Mouse (Mus musculus): ENCODE measurements around the gene Unk. TPM values are rescaled to one million over a fixed set of nuclear protein-coding genes. Genes with fewer than 3 reads are reported as not detected.
A peak's percentile ranks its signal among the peaks of the same experiment; 100 is the strongest.

The Unk gene
- polyA plus RNA-seq, 1 experiment from 2014 or later = 7.4 TPM

DNA sequence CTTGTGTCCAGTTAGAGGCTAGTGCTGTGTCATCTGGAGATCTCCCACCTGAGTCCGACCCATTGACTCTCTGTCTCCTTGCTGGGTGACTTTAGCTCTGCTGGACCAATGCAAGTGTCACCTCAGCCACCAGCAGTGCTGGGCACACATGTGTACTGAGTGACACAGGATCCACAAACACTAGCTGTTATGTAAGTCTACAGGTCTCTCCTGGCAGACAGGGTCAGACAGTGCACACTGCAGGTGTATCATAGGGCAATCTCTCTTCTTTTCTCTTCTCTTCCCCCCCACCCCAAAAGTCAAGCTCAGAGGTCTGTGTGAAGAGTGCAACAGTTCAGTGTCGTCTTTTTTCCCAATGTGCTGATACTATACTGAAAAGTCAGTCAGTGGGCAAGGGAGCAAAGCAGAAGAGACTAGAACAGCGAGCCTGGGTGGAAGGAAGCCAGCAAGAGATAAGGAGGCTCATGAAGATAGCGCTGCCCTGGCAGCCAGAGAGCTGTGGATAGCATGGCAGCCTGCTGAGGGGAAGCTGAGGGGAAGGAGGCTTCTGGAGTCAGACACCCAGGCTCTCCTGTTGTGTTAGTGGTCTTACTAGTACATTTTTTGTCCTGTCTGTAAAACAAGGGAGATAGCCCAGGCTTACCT is 27.2 kb downstream of the Unk start:
- H3K27me3 ChIP-seq (replicated peaks; ENCODE audit: control insufficient read depth, insufficient read depth, low read length) = no peaks in the 10 kb centered on the region
- no peak overlapping the region for H3K27ac ChIP-seq (ENCODE audit: low read depth, low read length)
- H3K4me1 ChIP-seq (replicated peaks; ENCODE audit: control insufficient read depth, insufficient read depth, low read length) = 0 out of 2 replicates have a peak, but pooled peaks cover 4% of the 10 kb centered on the region
- 67% methylated on average over 4 of the region's 4 CpGs for WGBS
- TF ChIP-seq CTCF (IDR thresholded peaks at IDR 0.05; ENCODE audit: low read depth) = no peak
- peaks cover 81% of the 10 kb centered on the region for H3K36me3 ChIP-seq (ENCODE audit: control insufficient read depth, insufficient read depth)
- no peak for ATAC-seq
- H3K9ac ChIP-seq (ENCODE audit: low read depth, low read length) = no peak overlapping the region
- no peaks in the 10 kb centered on the region for H3K9me3 ChIP-seq (ENCODE audit: control insufficient read depth)
- H3K4me3 ChIP-seq (ENCODE audit: low read depth, low read length) = no peak overlapping the region
- H3K4me2 ChIP-seq (replicated peaks; ENCODE audit: low read depth) = no peak overlapping the region

DNA sequence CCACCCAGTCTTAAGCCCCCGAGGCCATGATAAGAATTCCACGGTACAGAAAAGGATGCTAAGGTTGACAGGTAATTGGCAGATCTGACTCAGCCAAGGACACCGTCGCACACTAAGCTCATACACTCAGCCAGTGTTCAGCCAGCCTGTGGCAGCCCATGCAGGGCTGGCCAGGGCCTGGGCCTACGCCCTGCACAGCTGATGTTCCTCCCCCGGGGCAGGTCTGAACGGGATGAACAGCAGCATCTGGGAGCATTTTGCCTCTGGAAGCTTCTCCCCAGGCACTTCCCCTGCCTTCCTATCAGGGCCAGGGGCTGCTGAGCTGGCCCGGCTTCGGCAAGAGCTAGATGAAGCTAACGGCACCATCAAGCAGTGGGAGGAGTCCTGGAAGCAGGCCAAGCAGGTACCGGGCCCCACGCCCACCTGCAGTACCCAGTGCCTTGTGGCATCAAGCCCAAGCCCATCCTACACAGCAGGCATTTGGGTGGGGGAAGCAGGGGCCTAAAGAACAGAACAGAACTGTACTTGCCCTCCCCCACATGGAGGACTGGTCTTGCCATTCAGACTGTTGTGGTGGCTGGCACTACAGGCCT is 28.0 kb downstream of the Unk start:
- ATAC-seq = no peak
- WGBS = 71% methylated on average over 12 of the region's 12 CpGs
- no peak overlapping the region for H3K9ac ChIP-seq (ENCODE audit: low read depth, low read length)
- no peaks in the 10 kb centered on the region for H3K27me3 ChIP-seq (replicated peaks; ENCODE audit: control insufficient read depth, insufficient read depth, low read length)
- no peak overlapping the region; the same call in 1 of the 2 replicates for H3K27ac ChIP-seq (ENCODE audit: low read depth, low read length)
- H3K36me3 ChIP-seq (ENCODE audit: control insufficient read depth, insufficient read depth) = peaks cover 73% of the 10 kb centered on the region
- no peaks in the 10 kb centered on the region for H3K9me3 ChIP-seq (ENCODE audit: control insufficient read depth)
- H3K4me3 ChIP-seq (ENCODE audit: low read depth, low read length) = no peak overlapping the region
- H3K4me2 ChIP-seq (replicated peaks; ENCODE audit: low read depth) = no peak overlapping the region
- TF ChIP-seq CTCF (IDR thresholded peaks at IDR 0.05; ENCODE audit: low read depth) = no peak
- H3K4me1 ChIP-seq (replicated peaks; ENCODE audit: control insufficient read depth, insufficient read depth, low read length) = 0 out of 2 replicates have a peak, but pooled peaks cover 4% of the 10 kb centered on the region

DNA sequence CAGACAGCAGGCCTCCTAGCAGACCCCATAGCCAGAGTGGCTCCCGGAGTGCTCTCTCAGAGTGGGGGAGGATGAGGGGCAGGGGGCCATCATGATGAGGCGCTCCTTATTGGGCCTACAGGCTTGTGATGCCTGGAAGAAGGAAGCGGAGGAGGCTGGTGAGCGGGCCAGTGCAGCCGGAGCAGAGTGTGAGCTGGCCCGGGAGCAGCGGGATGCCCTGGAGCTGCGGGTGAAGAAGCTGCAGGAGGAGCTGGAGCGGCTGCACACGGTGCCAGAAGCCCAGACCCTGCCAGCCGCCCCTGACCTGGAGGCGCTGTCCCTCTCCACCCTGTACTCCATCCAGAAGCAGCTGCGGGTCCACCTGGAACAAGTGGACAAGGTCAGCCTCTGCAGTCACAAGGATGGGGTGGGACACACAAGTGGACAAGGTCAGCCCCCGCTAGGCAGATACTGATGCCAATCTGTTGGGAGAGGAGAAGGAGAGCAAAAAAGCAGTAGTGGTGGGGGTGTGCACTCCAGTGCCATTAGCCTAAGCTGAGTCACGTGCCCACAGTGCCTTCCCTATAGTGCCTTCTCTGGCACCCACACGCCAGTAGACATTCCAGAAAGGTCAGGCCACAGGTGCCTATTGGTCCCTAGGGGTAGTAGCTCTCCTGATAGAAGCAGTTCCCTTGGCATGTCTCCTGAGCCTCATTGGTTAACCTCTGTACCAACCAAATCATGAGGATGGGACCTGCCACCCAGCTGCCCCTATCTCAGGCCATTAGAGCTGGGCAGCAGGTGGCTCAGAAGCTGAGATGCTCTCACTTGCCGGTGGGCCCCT is 29.0 kb downstream of the Unk start:
- H3K4me2 ChIP-seq (replicated peaks; ENCODE audit: low read depth) = no peak overlapping the region
- H3K4me1 ChIP-seq (replicated peaks; ENCODE audit: control insufficient read depth, insufficient read depth, low read length) = 0 out of 2 replicates have a peak, but pooled peaks cover 4% of the 10 kb centered on the region
- H3K4me3 ChIP-seq (ENCODE audit: low read depth, low read length) = no peak overlapping the region
- no peak for ATAC-seq
- no peaks in the 10 kb centered on the region for H3K9me3 ChIP-seq (ENCODE audit: control insufficient read depth)
- peak overlapping the region; percentile 7; the same call in 1 of the 2 replicates for H3K27ac ChIP-seq (ENCODE audit: low read depth, low read length)
- no peak for TF ChIP-seq CTCF (IDR thresholded peaks at IDR 0.05; ENCODE audit: low read depth)
- H3K9ac ChIP-seq (ENCODE audit: low read depth, low read length) = no peak overlapping the region
- no peaks in the 10 kb centered on the region for H3K27me3 ChIP-seq (replicated peaks; ENCODE audit: control insufficient read depth, insufficient read depth, low read length)
- WGBS = 94% methylated on average over 17 of the region's 17 CpGs
- H3K36me3 ChIP-seq (ENCODE audit: control insufficient read depth, insufficient read depth) = peaks cover 64% of the 10 kb centered on the region

DNA sequence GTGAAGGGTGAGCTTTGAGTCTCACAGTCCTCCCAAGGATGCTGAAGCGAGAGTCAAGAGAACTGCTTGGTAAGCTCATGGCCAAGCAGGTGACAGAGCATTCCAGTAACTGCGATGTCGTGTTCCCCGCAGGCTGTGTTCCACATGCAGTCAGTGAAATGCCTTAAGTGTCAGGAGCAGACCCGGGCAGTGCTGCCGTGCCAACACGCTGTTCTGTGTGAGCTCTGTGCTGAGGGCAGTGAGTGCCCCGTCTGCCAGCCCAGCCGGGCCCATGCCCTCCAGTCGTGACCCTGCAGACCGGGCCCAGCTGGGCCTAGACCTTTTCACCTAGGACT is 29.5 kb downstream of the Unk start:
- Histone ChIP-seq H3K4me1 (replicated peaks; ENCODE audit: control insufficient read depth, insufficient read depth, low read length) (0 out of 2 replicates have a peak, but pooled peaks cover 4% of the 10 kb centered on the region), H3K36me3 (ENCODE audit: control insufficient read depth, insufficient read depth) (peaks cover 58% of the 10 kb centered on the region), H3K27ac (ENCODE audit: low read depth, low read length) (no peak overlapping the region), H3K9ac (ENCODE audit: low read depth, low read length) (no peak overlapping the region), H3K27me3 (replicated peaks; ENCODE audit: control insufficient read depth, insufficient read depth, low read length) (no peaks in the 10 kb centered on the region), H3K4me3 (ENCODE audit: low read depth, low read length) (no peak overlapping the region), H3K4me2 (replicated peaks; ENCODE audit: low read depth) (no peak overlapping the region), H3K9me3 (ENCODE audit: control insufficient read depth) (no peaks in the 10 kb centered on the region)
- ATAC-seq = no peak
- TF ChIP-seq CTCF (IDR thresholded peaks at IDR 0.05; ENCODE audit: low read depth) = no peak
- 93% methylated on average over 11 of the region's 11 CpGs for WGBS

DNA sequence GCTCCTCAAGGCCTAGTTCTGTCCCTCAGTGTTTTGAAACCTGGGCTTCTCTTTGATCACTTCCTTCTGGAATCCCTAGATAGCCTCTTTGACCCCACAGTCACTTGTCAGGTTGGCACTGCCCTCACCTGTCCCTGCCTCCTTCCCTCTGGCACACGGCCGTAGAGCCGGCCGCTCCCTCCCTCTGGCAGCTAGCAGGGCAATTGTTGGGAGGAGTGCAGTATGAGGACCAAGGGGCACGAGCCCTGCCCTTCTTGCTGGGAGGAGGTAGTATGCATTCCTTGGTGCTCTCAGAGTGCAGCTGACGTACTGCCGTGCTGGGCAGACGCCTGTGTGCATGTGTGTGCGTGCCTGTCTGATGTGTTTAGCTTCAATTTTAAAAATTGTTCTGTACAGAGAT is 30.5 kb downstream of the Unk start:
- no peak overlapping the region for H3K9ac ChIP-seq (ENCODE audit: low read depth, low read length)
- 60% methylated on average over 9 of the region's 9 CpGs for WGBS
- ATAC-seq = peak; percentile 45
- no peak overlapping the region for H3K4me3 ChIP-seq (ENCODE audit: low read depth, low read length)
- 0 out of 2 replicates have a peak, but pooled peaks cover 4% of the 10 kb centered on the region for H3K4me1 ChIP-seq (replicated peaks; ENCODE audit: control insufficient read depth, insufficient read depth, low read length)
- peaks cover 49% of the 10 kb centered on the region for H3K36me3 ChIP-seq (ENCODE audit: control insufficient read depth, insufficient read depth)
- no peak overlapping the region for H3K27ac ChIP-seq (ENCODE audit: low read depth, low read length)
- no peak overlapping the region for H3K4me2 ChIP-seq (replicated peaks; ENCODE audit: low read depth)
- H3K27me3 ChIP-seq (replicated peaks; ENCODE audit: control insufficient read depth, insufficient read depth, low read length) = no peaks in the 10 kb centered on the region
- no peaks in the 10 kb centered on the region for H3K9me3 ChIP-seq (ENCODE audit: control insufficient read depth)
- no peak for TF ChIP-seq CTCF (IDR thresholded peaks at IDR 0.05; ENCODE audit: low read depth)
